Mouse (Mus musculus): Measurements from ENCODE around the gene Ddr2.
"Not testable (repeated sequence)": the region's sequence is repeated elsewhere in the genome, so short reads cannot be mapped to it uniquely, and the experiment has no call there.

Gene Ddr2

DNA sequence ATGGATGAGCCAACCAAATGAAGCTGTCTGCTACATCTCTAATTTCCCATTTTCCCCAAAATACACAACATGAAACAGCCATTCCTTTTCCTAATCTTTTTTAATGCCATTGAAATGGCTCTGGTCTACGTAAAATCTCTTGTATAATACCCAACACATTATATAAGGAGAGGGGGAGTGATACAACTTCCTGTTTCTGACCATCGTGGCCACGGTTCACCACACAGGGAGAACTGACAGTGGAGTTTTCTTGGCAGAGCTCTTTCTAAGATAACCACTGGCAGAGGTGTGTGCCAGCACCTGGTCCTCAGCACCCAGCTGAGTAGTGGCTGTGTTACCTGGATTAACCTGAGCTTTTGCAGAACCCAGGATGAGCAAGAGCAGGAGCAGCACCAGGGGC lies 75.0 kb downstream of the Ddr2 start:
- no peak for DNase-seq (ENCODE audit: low spot score)

GRCm38 (mm10) chr1:170034961-170035360 lies 75.6 kb downstream of the Ddr2 start:
- no peak for DNase-seq (ENCODE audit: low spot score)

- DNase-seq (ENCODE audit: low spot score), result no peak
Measured at GRCm38 (mm10) chr1:170031656-170032055, 78.9 kb downstream of the Ddr2 start.

DNA sequence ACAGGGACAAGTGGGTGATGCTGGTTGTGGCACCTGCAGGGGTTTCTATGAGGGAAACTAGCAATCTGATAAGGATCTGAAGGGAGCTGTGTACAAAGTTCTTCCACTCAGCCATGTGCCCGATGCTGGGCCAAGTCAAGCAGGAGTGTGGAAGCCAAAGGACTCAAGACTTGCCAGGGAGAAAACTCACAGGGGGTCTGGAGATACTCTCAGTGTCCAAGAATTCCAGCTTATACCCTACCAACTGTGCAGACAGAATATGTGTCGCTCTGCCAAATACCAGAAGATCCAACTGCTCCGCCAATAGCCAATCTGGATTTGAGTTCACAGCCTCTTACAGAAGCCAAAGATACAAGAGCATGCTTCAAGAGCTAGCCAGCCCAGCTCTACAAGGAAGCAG lies 95.8 kb downstream of the Ddr2 start:
- no peak for DNase-seq (ENCODE audit: low spot score)

DNA sequence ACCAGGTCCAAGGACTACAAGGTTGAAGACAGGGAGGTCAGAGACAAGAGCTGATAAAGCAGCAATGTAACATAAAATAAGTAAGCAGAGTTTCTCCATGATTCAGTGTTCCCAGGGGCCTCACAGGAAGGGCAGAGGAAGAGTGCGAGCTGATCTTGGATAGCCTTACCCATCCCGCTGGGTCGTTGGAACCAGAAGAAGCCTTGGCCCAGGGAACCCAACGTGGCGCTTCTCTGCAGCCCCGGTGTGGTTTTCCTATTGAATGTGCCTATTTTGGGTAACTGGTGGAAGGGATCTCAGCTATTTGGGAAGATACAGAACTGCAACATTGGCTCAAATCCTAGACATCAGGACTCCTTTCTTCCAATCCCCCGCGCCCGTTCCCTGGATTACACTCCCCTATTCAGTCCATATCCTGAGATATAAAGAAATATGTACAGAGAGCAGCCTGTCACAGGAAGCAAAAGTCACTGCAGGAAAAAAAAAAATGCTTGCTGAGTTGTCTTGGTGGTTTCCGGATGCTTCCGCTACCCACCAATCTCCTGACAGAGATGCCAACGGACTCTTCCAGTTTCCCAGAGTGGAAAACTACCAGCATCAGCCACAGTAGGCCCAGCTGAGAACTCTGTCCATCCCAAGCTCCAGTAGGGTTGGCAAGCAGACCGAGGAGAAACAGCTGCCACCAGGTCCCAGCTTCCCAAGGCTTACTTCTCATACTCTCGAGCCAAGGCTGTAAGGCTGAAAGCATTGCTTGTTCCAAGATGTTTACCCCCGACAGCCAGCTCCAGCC lies 99.7 kb downstream of the Ddr2 start:
- DNase-seq (ENCODE audit: low spot score), result no peak

- no peak for DNase-seq (ENCODE audit: low spot score)
Measured at GRCm38 (mm10) chr1:170009296-170009695, 101.3 kb downstream of the Ddr2 start.

DNA sequence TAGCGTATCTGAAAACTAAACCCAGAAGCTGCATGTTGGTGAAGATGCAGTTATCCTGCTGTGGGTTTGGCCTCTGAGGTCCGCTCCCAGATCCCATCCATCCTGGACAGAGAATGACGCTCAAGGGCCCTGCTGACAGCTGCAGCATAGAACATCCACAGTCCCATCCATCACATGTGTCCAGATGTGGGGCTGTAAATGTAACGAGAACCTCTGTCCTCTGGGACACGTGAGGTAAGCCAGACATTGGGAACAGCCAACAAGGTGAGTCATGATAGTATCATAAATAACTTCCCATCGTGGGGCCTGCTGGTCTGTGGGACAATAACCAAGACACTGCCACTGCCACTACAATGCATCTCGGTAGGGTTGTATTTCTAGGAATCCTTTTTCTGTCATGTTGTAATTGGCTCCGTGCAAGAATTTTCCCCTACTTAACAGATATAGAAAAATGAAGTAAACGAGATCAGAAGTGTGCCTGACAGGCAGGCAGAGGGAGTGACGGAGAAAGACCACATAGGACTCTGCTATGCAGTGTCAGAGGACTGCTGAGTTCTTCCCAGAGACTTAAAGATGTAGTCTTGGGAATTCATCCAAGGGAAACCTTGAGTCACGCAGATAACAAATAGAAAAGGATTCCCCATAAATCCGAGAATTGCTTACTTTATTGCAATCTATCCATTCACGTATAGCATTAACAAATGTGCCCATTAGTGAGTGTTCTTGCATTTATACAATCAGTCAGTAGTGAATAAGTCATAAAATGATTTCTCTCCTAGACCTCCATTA lies 101.9 kb downstream of the Ddr2 start:
- DNase-seq (ENCODE audit: low spot score), result no peak

DNA sequence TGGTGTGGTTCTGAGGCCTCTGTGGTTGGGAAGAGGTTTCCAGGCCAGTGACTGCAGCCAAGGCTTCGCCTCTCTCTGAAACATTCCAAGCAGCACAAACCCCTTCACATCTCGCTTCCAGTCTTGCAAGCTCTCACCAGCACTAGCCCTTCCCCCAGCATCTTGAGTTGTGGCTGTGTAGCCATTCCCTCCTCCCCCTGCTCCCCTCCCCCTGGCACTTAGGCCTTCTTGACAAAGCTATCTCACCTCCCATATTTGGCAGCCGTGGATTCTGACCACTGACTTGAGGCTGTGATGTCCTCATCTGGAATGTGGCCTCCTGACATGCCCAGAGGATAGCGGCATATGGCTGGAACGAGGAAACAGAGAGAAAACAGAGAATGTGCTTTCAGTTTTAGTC lies 104.0 kb downstream of the Ddr2 start:
- DNase-seq (ENCODE audit: low spot score), result peak; percentile 8

GRCm38 (mm10) chr1:170005297-170005696 lies 105.3 kb downstream of the Ddr2 start:
- DNase-seq (ENCODE audit: low spot score), result no peak

- DNase-seq (ENCODE audit: low spot score), result not testable (repeated sequence)
Measured at GRCm38 (mm10) chr1:169993901-169994300, 116.7 kb downstream of the Ddr2 start.

GRCm38 (mm10) chr1:169986166-169986565 lies 124.4 kb downstream of the Ddr2 start:
- DNase-seq (ENCODE audit: low spot score), result peak; percentile 27

- no peak for DNase-seq (ENCODE audit: low spot score)
Measured at GRCm38 (mm10) chr1:169977621-169978020, 132.9 kb downstream of the Ddr2 start.

DNA sequence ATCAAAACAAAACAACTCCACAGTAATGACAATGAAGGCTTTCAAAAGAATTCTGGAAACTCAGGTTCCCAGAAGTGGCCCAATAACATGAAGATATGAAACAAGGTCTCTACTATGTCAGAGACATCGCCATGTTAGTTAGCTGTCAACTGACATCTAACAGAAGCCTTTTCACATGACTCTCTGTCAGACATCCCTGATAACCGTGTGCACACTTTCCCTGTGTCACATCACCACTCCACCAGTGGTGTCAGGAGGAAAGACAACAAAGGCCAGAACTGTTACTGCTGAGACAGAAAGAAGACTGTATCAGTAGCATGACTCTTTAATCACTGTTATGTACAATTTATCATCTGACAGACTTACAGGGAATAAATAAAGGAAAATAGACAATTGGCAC lies 138.6 kb downstream of the Ddr2 start:
- no peak for DNase-seq (ENCODE audit: low spot score)

GRCm38 (mm10) chr1:169970936-169971335 lies 139.6 kb downstream of the Ddr2 start:
- no peak for DNase-seq (ENCODE audit: low spot score)

DNA sequence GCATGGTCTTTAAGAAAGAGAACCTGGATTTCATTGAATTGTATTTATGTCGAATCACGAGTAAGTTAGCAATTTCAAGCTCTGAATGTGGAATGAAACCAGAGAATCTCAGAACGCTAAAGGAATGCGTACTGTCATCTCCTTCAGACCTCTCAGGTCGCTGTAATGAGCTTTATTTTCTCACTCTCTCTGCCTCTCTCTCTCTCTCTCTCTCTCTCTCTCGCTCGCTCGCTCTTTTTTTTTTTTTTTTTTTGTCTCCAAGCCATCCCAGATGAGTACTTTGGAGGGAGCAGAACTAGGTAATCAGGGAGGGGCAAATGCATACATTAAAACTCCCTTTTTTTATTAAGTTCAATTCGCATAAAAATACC lies 141.1 kb downstream of the Ddr2 start:
- DNase-seq (ENCODE audit: low spot score), result no peak

DNA sequence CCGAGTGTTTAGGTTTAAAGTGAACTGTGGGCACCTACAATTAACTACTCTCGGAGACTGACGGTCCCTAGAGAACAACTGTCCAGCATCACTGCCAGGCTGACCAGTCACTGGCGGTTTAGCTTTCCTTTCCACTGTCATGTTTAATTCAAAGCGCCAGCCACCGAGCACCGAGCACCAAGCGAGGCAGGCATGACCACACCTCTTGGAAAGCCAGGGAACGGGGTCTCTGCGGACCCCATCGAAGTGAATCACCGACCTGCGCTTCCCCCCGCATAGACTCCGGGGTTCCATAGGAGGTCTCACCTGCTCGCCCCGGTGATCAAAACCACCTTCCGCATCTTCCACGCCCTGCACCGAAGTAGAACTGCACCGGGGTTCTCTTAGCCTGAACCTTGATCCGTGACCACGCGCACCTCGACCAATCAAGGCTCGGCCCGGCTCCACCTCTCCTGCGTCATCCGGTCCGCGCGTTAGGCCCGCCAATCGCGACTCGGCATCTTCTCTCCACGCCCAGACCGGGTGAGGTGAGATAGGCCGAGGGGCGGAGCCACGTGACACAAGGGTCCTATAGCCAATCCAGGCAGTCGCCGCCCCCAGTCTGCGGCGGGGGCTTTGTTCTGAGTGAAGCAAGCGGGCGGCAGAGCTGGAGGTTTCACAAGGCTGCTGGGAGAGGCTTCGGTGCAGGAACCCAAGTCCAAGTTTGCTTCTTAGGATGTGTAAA lies 141.6 kb downstream of the Ddr2 start, which contains the start of gene Hsd17b7:
Gene Hsd17b7, minus strand, starts transcription at position 450 of the 724 bp plus-strand sequence.
- peak; percentile 100 for DNase-seq (ENCODE audit: low spot score)

GRCm38 (mm10) chr1:169953106-169953505 lies 157.5 kb downstream of the Ddr2 start:
- DNase-seq (ENCODE audit: low spot score), result no peak

- DNase-seq (ENCODE audit: low spot score), result no peak
Measured at GRCm38 (mm10) chr1:169952636-169953035, 157.9 kb downstream of the Ddr2 start.

DNA sequence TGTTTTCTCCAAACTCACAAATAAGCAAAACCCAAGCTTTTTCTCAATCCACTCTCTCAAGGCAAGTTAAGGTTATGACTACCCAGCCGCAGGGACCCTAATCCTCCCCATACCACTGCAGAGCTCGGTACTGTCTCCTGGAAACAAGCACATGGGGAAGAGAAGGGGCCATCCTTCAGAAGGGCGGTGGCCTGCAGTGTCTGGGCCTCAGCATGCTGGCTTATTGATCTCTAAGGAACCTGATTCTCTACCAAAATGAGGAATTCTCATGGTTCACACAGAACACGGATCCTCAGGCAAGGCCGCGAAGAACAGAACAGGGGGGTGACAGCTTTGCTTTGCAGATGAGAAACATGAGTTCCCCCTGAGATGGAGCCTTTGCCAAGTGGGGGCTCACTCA lies 159.0 kb downstream of the Ddr2 start:
- DNase-seq (ENCODE audit: low spot score), result no peak

DNA sequence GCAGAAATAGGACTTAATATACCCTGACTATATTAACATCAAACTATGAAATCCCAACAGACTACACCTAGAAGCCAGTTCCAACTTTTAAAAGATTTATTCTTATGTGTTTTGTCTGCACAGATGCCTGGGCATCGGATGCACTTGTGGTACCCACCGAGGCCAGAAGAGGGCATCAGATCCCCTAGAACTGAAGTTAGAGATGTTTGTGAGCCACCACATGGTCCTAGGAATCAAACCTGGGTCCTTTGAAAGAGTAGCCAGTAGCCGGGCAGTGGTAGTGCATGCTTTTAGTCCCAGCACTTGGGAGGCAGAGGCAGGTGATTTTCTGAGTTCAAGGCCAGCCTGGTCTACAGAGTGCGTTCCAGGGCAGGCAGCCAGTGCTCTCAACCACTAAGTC lies 159.9 kb downstream of the Ddr2 start:
- no peak for DNase-seq (ENCODE audit: low spot score)

DNA sequence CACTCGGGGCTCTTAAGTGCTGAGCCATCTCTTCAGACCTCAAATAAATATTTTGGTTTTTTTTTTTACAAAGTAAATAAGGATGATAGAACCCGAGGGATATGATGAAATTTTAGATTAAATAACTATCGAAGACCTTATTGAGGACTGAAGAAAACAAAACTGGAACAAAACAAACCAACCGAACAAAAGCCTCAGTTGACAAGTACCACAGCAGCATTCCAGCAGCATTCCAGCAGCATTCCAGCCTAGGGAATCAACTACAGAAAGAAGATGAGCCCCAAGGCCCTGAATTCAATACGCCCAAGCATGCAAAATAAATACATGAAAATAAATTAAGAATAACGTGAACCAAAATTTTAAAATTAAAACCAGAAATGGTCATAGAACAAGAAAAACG lies 160.6 kb downstream of the Ddr2 start:
- DNase-seq (ENCODE audit: low spot score), result no peak

- no peak for DNase-seq (ENCODE audit: low spot score)
Measured at GRCm38 (mm10) chr1:169948866-169949265, 161.7 kb downstream of the Ddr2 start.

GRCm38 (mm10) chr1:169948280-169948679 lies 162.3 kb downstream of the Ddr2 start:
- no peak for DNase-seq (ENCODE audit: low spot score)
